Comparison of ENCODE assay signal across 8 mouse cellular contexts in the genomic region with DNA sequence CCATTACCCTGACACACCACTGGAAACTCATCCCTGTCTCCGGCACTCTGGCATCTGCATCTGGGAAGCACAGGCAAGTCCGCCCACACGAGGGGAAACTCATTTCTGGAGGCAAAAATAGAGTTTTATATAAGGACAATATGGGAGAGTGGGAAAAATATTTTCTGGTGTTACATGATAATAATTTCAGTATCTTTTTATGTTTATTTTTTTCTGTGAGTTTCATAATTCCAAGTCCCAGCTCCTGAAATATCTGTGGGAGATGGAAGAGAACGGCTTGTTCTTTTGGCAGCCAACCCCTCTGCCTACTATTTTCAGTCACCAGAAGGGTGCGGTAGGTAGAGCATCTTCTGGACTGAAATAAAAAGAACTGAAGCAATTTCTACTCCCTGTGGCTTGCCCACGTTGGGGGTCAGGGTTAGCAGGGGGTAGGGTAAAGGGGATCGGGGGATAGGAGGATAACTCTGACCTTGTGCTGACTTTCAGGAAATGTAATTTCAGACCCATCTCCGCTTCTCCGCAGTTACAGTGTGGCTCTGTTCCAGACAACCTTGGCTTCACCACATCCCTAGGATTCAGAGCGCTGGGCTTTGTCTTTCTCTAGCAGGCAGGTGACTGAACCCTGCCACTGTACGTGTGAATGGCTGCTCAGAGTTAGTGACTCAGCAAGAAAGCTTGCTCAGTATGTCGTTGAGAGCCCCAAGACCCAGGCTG.
DNase-seq lines count a peak whose midpoint lies in the region; TF ChIP-seq lines count a peak whose summit lies in the region.
"Had no signal": no experiment of that assay in that cellular context is flagged by ENCODE, and none has a peak within 500 bp of the region (broad histone marks: within the 10 kb centered on the region; RNA-seq: fewer than 3 reads in every experiment).

No protein-coding gene starts in this region.

- H3K4me3 ChIP-seq in layer of hippocampus, adult 2 months, result no peak overlapping the region
- H3K4me3 ChIP-seq: liver, embryonic 15.5 days had no signal

- H3K27ac ChIP-seq in layer of hippocampus, adult 2 months, result peak overlapping the region; percentile 93
- H3K27ac ChIP-seq: liver, embryonic 15.5 days had no signal

- peak; percentile 28 for DNase-seq in lung, postnatal 14 days
- no peak for DNase-seq in lung, postnatal 10 days
- peak; percentile 59 for DNase-seq in cerebellum, adult 9-11 months
- DNase-seq in layer of hippocampus, adult 2 months (ENCODE audit: low spot score in 2 of 2), result peak; percentile 70 to 80
- DNase-seq in telencephalon, adult 2 months (ENCODE audit: low read depth, low spot score), result peak; percentile 96
- no peak for DNase-seq in ovary, postnatal 10 days (ENCODE audit: low spot score)
- DNase-seq in thymus, adult 18-20 months, result no peak

- TF ChIP-seq CTCF in layer of hippocampus, adult 2 months (conservative IDR thresholded peaks at IDR 0.05), result no peak; the same call in 1 of the 2 replicates

Comparison
In these comparisons a context has a peak if more than half of its experiments do, and no peak if none do; other contexts are left out.
1. DNase-seq: peak in lung, postnatal 14 days (single experiment), cerebellum, adult 9-11 months (single experiment), layer of hippocampus, adult 2 months (2 of 2) and telencephalon, adult 2 months (single experiment); none in lung, postnatal 10 days (single experiment), ovary, postnatal 10 days (single experiment) and thymus, adult 18-20 months (0 of 2).